Mouse (Mus musculus) megakaryocyte, adult 5-6 weeks (primary cell): Measurements from ENCODE around the gene Fbxw5. TPM values are rescaled to one million over a fixed set of nuclear protein-coding genes. Genes with fewer than 3 reads are reported as not detected.

Experiments used
- ATAC-seq: 2 replicates; pipeline ENCODE4 v1.8.0; 2016; ENCODE audit warnings: mild to moderate bottlenecking, inconsistent platforms; ENCODE audit not compliant: poor library complexity, severe bottlenecking
- total RNA-seq, 2 experiments: library from RNA; stranded (forward) in 1 of 2; stranded (reverse) in 1 of 2; fragments of 153-499, 151-499 nt in 1 of 2; fragments of 221-1000, 200-1000 nt in 1 of 2; gene quantifications; 2 replicates each; pipeline versions ENCODE4 v1.2.3 to v1.2.4; 2015 to 2017

Gene Fbxw5
- total RNA-seq (2015) = 23.4 and 32.3 TPM in 2 replicates
- 15.5 and 19.8 TPM in 2 replicates for total RNA-seq (2017)

GRCm38 (mm10) chr2:25500576-25501405, at the start of gene Fbxw5:
Fbxw5 (plus strand) TSS chr2:25500750.
- peak; percentile 94 for ATAC-seq

- 0 out of 2 replicates have a peak, but pooled peaks have one; percentile 15 for ATAC-seq
Measured at GRCm38 (mm10) chr2:25450853-25451647, 49.5 kb upstream of the Fbxw5 start.

- no peak for ATAC-seq
Measured at GRCm38 (mm10) chr2:25452951-25453350, 47.6 kb upstream of the Fbxw5 start.

GRCm38 (mm10) chr2:25456205-25456953, 44.2 kb upstream of the Fbxw5 start, which contains the start of gene Clic3:
Clic3 (plus strand) TSS chr2:25456838.
- ATAC-seq = no peak

GRCm38 (mm10) chr2:25457022-25457896, 43.3 kb upstream of the Fbxw5 start:
- no peak for ATAC-seq

GRCm38 (mm10) chr2:25458911-25459310, 41.6 kb upstream of the Fbxw5 start:
- no peak for ATAC-seq

GRCm38 (mm10) chr2:25460135-25460534, 40.4 kb upstream of the Fbxw5 start:
- ATAC-seq = no peak

- peak; percentile 85 for ATAC-seq
Measured at GRCm38 (mm10) chr2:25460551-25461309, 39.8 kb upstream of the Fbxw5 start, which contains the start of gene Paxx. Paxx (minus strand) TSS chr2:25461094.

GRCm38 (mm10) chr2:25461407-25461806, 39.1 kb upstream of the Fbxw5 start:
- ATAC-seq = no peak

GRCm38 (mm10) chr2:25463630-25464029, 36.9 kb upstream of the Fbxw5 start:
- ATAC-seq = no peak

- no peak for ATAC-seq
Measured at GRCm38 (mm10) chr2:25465256-25465655, 35.3 kb upstream of the Fbxw5 start.

- ATAC-seq = peak; percentile 83
Measured at GRCm38 (mm10) chr2:25465816-25466635, 34.5 kb upstream of the Fbxw5 start.

- ATAC-seq = no peak
Measured at GRCm38 (mm10) chr2:25467606-25468303, 32.8 kb upstream of the Fbxw5 start.

- no peak for ATAC-seq
Measured at GRCm38 (mm10) chr2:25468962-25469915, 31.3 kb upstream of the Fbxw5 start.

- ATAC-seq = no peak
Measured at GRCm38 (mm10) chr2:25469969-25470368, 30.6 kb upstream of the Fbxw5 start, which contains the start of gene Ptgds. Ptgds (minus strand) TSS chr2:25470046.

GRCm38 (mm10) chr2:25472550-25472949, 28.0 kb upstream of the Fbxw5 start:
- ATAC-seq = no peak
